Mouse (Mus musculus): ENCODE data around the gene Cyp11a1. TPM values are rescaled to one million over a fixed set of nuclear protein-coding genes. Genes with fewer than 3 reads are reported as not detected.
A peak's percentile ranks its signal among the peaks of the same experiment; 100 is the strongest.

The Cyp11a1 gene
- polyA plus RNA-seq, 1 experiment, result 0.32 TPM

- no peak for DNase-seq (ENCODE audit: low read depth)
Observed at GRCm38 (mm10) chr9:57972141-57972591, 34.0 kb upstream of the Cyp11a1 start.

GRCm38 (mm10) chr9:57972776-57973439 is 33.3 kb upstream of the Cyp11a1 start:
- no peak for DNase-seq (ENCODE audit: low read depth)

GRCm38 (mm10) chr9:57973440-57974066 is 32.7 kb upstream of the Cyp11a1 start:
- no peak for DNase-seq (ENCODE audit: low read depth)

GRCm38 (mm10) chr9:57974221-57974620 is 32.0 kb upstream of the Cyp11a1 start:
- no peak for DNase-seq (ENCODE audit: low read depth)

- no peak for DNase-seq (ENCODE audit: low read depth)
Observed at GRCm38 (mm10) chr9:57975200-57975821, 30.9 kb upstream of the Cyp11a1 start.

- no peak for DNase-seq (ENCODE audit: low read depth)
Observed at GRCm38 (mm10) chr9:57978025-57978424, 28.2 kb upstream of the Cyp11a1 start.

- DNase-seq (ENCODE audit: low read depth), result no peak
Observed at GRCm38 (mm10) chr9:57978858-57979257, 27.4 kb upstream of the Cyp11a1 start.

- no peak for DNase-seq (ENCODE audit: low read depth)
Observed at GRCm38 (mm10) chr9:57980570-57980969, 25.6 kb upstream of the Cyp11a1 start.

GRCm38 (mm10) chr9:57985304-57985703 is 20.9 kb upstream of the Cyp11a1 start:
- no peak for DNase-seq (ENCODE audit: low read depth)

GRCm38 (mm10) chr9:57986293-57986692 is 19.9 kb upstream of the Cyp11a1 start:
- no peak for DNase-seq (ENCODE audit: low read depth)

- DNase-seq (ENCODE audit: low read depth), result no peak
Observed at GRCm38 (mm10) chr9:57988098-57988497, 18.1 kb upstream of the Cyp11a1 start.

GRCm38 (mm10) chr9:57989309-57989708 is 16.9 kb upstream of the Cyp11a1 start:
- DNase-seq (ENCODE audit: low read depth), result no peak

- DNase-seq (ENCODE audit: low read depth), result no peak
Observed at GRCm38 (mm10) chr9:57990438-57991110, 15.6 kb upstream of the Cyp11a1 start.

- no peak for DNase-seq (ENCODE audit: low read depth)
Observed at GRCm38 (mm10) chr9:57992060-57992459, 14.2 kb upstream of the Cyp11a1 start.

- no peak for DNase-seq (ENCODE audit: low read depth)
Observed at GRCm38 (mm10) chr9:57992781-57993591, 13.2 kb upstream of the Cyp11a1 start.

GRCm38 (mm10) chr9:57995282-57995681 is 10.9 kb upstream of the Cyp11a1 start:
- no peak for DNase-seq (ENCODE audit: low read depth)

- DNase-seq (ENCODE audit: low read depth), result no peak
Observed at GRCm38 (mm10) chr9:57997511-57998031, 8.6 kb upstream of the Cyp11a1 start.

- DNase-seq (ENCODE audit: low read depth), result peak; percentile 16
Observed at GRCm38 (mm10) chr9:57998032-57998659, 8.1 kb upstream of the Cyp11a1 start.

- no peak for DNase-seq (ENCODE audit: low read depth)
Observed at GRCm38 (mm10) chr9:57998685-57999084, 7.5 kb upstream of the Cyp11a1 start.

- no peak for DNase-seq (ENCODE audit: low read depth)
Observed at GRCm38 (mm10) chr9:57999676-58000075, 6.5 kb upstream of the Cyp11a1 start.

GRCm38 (mm10) chr9:58003272-58003671 is 2.9 kb upstream of the Cyp11a1 start:
- DNase-seq (ENCODE audit: low read depth), result no peak
